Mouse (Mus musculus) spleen, adult 2 months (tissue): ENCODE measurements around the gene Hes3.

Source experiments
- CTCF ChIP-seq: fragments of 200-500 bp; IDR thresholded peaks from 2 replicates; pipeline ENCODE4 v1.5.1; 2011; ENCODE audit warnings: mild to moderate bottlenecking, inconsistent platforms; ENCODE audit not compliant: insufficient read depth, insufficient read length, insufficient replicate concordance; ENCODE audit errors: extremely low read depth
- POLR2A ChIP-seq: fragments of 200-500 bp; IDR thresholded peaks from 2 replicates; pipeline ENCODE4 v1.6.1; 2011; ENCODE audit warnings: low read depth, low read length, inconsistent platforms

GRCm38 (mm10) chr4:152290385-152290784, 1.1 kb downstream of the Hes3 start:
- TF ChIP-seq POLR2A (no peak), CTCF (no peak)
